Mouse (Mus musculus) G1E (cell line): ENCODE measurements around the gene Cdh13. TPM values are rescaled to one million over a fixed set of nuclear protein-coding genes. Genes with fewer than 3 reads are reported as not detected.

ENCODE experiments used
- ATAC-seq: 2 replicates; pipeline ENCODE4 v1.8.0; 2016; ENCODE audit warnings: mild to moderate bottlenecking; ENCODE audit not compliant: insufficient number of reproducible peaks, poor library complexity, low FRiP score, severe bottlenecking; ENCODE audit errors: extremely low read depth
- DNase-seq: peaks from one replicate; pipeline ENCODE4 v3.0.0; 2012; ENCODE audit warnings: low spot score
- H3K27me3 ChIP-seq: 2 replicates; pipeline ENCODE4 v1.6.1; 2012; ENCODE audit warnings: mild to moderate bottlenecking, low read length, inconsistent platforms; ENCODE audit not compliant: insufficient read depth
- H3K36me3 ChIP-seq: replicated peaks from 2 replicates; pipeline ENCODE3; 2012; ENCODE audit warnings: mild to moderate bottlenecking, inconsistent platforms
- H3K4me1 ChIP-seq: 2 replicates; pipeline ENCODE4 v1.6.1; 2012; ENCODE audit warnings: low read depth, low read length, inconsistent platforms, mixed read lengths; ENCODE audit not compliant: insufficient read depth
- H3K4me3 ChIP-seq: 2 replicates; pipeline ENCODE4 v1.5.1; 2012; ENCODE audit warnings: low read depth, mild to moderate bottlenecking, inconsistent platforms, low read length, moderate library complexity, mixed read lengths
- H3K9me3 ChIP-seq: replicated peaks from 2 replicates; pipeline ENCODE4 v1.6.1; 2012; ENCODE audit warnings: inconsistent platforms
- CTCF ChIP-seq: IDR thresholded peaks from 2 replicates; pipeline ENCODE4 v1.5.1; 2012; ENCODE audit warnings: low read depth, low read length, inconsistent platforms, mixed read lengths
- GATA1 ChIP-seq: IDR thresholded peaks from 2 replicates; pipeline ENCODE4 v1.6.1; 2012; ENCODE audit warnings: borderline replicate concordance, low read length, inconsistent platforms, mixed read lengths
- GATA2 ChIP-seq: IDR thresholded peaks from 2 replicates; pipeline ENCODE4 v1.6.1; 2012; ENCODE audit warnings: low read depth, low read length, inconsistent platforms, borderline replicate concordance
- POLR2AphosphoS5 ChIP-seq: IDR thresholded peaks from 2 replicates; pipeline ENCODE4 v1.6.1; 2012; ENCODE audit warnings: low read depth, low read length, inconsistent platforms; ENCODE audit not compliant: insufficient replicate concordance
- TAL1 ChIP-seq: conservative IDR thresholded peaks from 2 replicates; pipeline ENCODE4 v1.6.1; 2012; ENCODE audit warnings: low read depth, low read length, inconsistent platforms, mixed read lengths
- polyA plus RNA-seq: library from polyadenylated mRNA; stranded (reverse); fragments of >175 nt; gene quantifications from 2 replicates; pipeline ENCODE4 v1.2.3, GENCODE M21; 2012
- total RNA-seq, 2 experiments: library from RNA; stranded (forward) in 1 of 2; stranded (reverse) in 1 of 2; fragments of 200-1000 nt in 1 of 2; fragments of >200 nt in 1 of 2; fragmentation: Nextera tagmentation in 1 of 2; gene quantifications; 2 replicates each; pipeline ENCODE4 v1.2.3; 2014 to 2017

The Cdh13 gene
- total and polyA plus RNA-seq, 3 experiments = 0.22 TPM; not detected in 2

GRCm38 (mm10) chr8:118983724-118984123 lies 700.2 kb downstream of the Cdh13 start:
- Histone ChIP-seq H3K4me3 (no peak overlapping the region), H3K36me3 (no peaks in the 10 kb centered on the region), H3K9me3 (peaks cover 86% of the 10 kb centered on the region), H3K27me3 (no peaks in the 10 kb centered on the region), H3K4me1 (no peaks in the 10 kb centered on the region)
- no peak for DNase-seq
- no peak for ATAC-seq
- TF ChIP-seq CTCF (no peak), GATA2 (no peak), TAL1 (no peak), POLR2AphosphoS5 (no peak), GATA1 (no peak)

DNA sequence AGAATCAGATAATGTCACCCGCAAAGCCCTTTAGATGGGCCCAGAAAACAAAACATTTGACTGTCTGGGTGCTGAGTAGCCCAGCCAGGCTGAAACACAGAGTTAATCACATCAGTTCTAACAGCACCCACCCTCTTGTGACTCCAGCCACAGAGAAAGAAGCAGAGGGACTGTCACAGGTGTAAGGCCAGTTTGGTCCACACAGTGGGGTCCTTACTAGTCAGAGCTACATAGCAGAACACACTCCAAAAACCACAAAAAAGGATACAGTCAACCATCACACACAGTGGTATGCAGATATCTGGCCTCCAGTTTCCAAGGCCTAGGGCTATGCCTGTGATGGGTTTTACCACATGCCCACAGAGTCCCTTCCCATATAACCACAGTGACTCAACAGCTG lies 703.3 kb downstream of the Cdh13 start:
- TF ChIP-seq GATA2 = no peak
- TF ChIP-seq CTCF = no peak
- no peak for TF ChIP-seq GATA1
- TF ChIP-seq POLR2AphosphoS5 = no peak
- no peak for TF ChIP-seq TAL1
- H3K4me3 ChIP-seq = no peak overlapping the region
- no peaks in the 10 kb centered on the region for H3K36me3 ChIP-seq
- no peaks in the 10 kb centered on the region for H3K4me1 ChIP-seq
- DNase-seq = no peak
- no peak for ATAC-seq
- no peaks in the 10 kb centered on the region for H3K27me3 ChIP-seq
- peaks cover 78% of the 10 kb centered on the region for H3K9me3 ChIP-seq

- Histone ChIP-seq H3K4me3 (no peak overlapping the region), H3K36me3 (no peaks in the 10 kb centered on the region), H3K9me3 (peaks cover 80% of the 10 kb centered on the region), H3K4me1 (no peaks in the 10 kb centered on the region), H3K27me3 (no peaks in the 10 kb centered on the region)
- no peak for ATAC-seq
- DNase-seq = no peak
- no peak for TF ChIP-seq CTCF
- TF ChIP-seq GATA2 = no peak
- TF ChIP-seq TAL1 = no peak
- no peak for TF ChIP-seq POLR2AphosphoS5
- no peak for TF ChIP-seq GATA1
These were observed 712.2 kb downstream of the Cdh13 start for GRCm38 (mm10) chr8:118995641-118996188.

GRCm38 (mm10) chr8:119000595-119000994 lies 717.1 kb downstream of the Cdh13 start:
- no peak for ATAC-seq
- no peak for DNase-seq
- Histone ChIP-seq H3K36me3 (no peaks in the 10 kb centered on the region), H3K27me3 (no peaks in the 10 kb centered on the region), H3K4me1 (no peaks in the 10 kb centered on the region), H3K9me3 (peaks cover 83% of the 10 kb centered on the region), H3K4me3 (no peak overlapping the region)
- no peak for TF ChIP-seq GATA2
- TF ChIP-seq CTCF = no peak
- no peak for TF ChIP-seq GATA1
- no peak for TF ChIP-seq TAL1
- TF ChIP-seq POLR2AphosphoS5 = no peak

DNA sequence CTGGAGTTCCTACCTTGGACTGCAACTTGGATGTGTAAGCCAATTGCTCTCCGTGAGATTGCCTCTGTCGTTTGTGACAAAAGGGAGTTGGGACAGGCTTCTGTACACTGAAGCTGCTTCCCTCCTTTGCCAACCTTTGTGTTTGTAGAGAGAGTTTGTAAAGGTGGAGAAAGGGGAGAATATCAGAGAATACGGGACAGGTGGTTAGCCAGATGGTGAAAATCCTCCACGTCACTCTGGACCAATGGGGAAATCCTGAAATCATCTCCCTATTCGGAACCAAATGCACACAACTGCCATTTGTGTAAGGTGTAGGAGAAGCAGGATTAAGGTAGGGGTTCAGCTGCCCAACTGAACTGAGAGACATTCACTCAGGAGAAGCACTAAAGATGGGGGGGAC lies 721.3 kb downstream of the Cdh13 start:
- TF ChIP-seq GATA1 (no peak), CTCF (no peak), TAL1 (no peak), POLR2AphosphoS5 (no peak), GATA2 (no peak)
- Histone ChIP-seq H3K9me3 (peaks cover 91% of the 10 kb centered on the region), H3K4me3 (no peak overlapping the region), H3K4me1 (no peaks in the 10 kb centered on the region), H3K36me3 (no peaks in the 10 kb centered on the region), H3K27me3 (no peaks in the 10 kb centered on the region)
- DNase-seq (no peak), ATAC-seq (no peak)

DNA sequence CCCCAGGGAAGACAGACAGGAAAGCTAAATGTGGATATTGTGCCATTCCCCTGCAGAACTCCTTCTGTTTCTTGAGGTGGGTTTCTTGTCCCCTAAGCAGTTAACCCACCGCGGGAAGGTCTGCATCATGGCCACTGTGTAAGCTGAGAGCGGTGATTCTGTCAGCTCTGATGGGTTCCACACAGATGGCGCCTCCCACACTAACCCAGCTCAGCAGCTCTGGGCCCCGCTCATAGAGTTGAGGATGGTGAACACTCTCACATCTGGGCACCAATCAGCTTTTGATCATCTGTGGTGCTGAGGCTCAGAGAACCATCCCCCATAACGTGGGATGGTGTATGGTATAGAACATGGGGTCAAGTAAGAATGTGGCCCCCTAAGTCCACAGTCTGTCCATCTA lies 735.1 kb downstream of the Cdh13 start:
- Histone ChIP-seq H3K4me1 (no peaks in the 10 kb centered on the region), H3K36me3 (no peaks in the 10 kb centered on the region), H3K9me3 (peaks cover 82% of the 10 kb centered on the region), H3K27me3 (no peaks in the 10 kb centered on the region), H3K4me3 (no peak overlapping the region)
- TF ChIP-seq GATA1 (no peak), CTCF (no peak), TAL1 (no peak), GATA2 (no peak), POLR2AphosphoS5 (no peak)
- DNase-seq (no peak), ATAC-seq (no peak)
